ENCODE assay signal across 19 mouse cellular contexts in the genomic region with DNA sequence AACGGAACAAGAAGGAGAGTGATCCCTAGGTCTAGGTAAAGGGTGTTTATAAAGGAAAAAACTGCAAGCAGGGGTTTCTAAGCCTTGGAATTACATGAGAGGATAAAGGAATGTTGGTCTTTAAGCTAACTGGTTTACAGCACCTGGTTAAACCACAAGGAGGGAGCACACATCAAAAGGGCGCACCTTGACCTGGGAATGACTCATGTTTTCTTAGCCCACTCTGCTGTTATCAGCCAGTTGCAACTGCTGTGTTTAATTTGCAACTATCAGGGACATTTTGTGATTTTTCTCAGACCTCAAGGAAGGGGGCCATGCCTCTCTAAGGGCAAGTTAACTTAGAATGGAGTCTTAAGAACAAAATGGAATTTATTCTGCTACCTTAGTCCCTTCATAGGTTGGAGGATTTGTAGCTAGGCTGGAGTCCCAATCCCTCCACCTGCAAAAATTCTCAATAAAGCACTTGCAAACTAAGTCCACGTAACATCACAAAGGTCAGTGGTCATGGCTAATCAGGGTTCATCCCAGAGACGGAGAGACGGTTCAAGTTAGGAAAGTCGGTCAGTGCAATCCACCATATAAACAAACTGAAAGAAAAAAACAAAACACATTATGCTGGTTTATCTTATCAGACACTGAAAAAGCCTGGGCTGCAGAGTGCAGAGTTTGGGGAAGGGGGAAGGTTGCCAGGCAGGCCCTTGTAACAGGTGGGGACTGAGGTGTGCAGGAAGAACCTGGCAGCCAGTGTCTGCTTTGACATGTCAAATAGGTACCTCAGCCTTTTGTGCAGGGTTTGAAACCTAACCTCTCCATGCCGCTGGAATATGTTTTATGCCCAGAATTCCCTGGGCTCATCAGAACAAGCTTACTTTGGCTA.
DNase-seq lines count a peak whose midpoint lies in the region; ATAC-seq lines count a peak whose summit lies in the region.
"Had no signal": no experiment of that assay in that cellular context is flagged by ENCODE, and none has a peak within 500 bp of the region (broad histone marks: within the 10 kb centered on the region; RNA-seq: fewer than 3 reads in every experiment).

No protein-coding gene starts in this region.

- no peaks in the 10 kb centered on the region for H3K9me3 ChIP-seq in intestine, embryonic 16.5 days (ENCODE audit: control insufficient read depth, low read length)
- no peaks in the 10 kb centered on the region for H3K9me3 ChIP-seq in stomach, embryonic 16.5 days (replicated peaks; ENCODE audit: control insufficient read depth, low read length)
- H3K9me3 ChIP-seq in forebrain, embryonic 14.5 days (replicated peaks; ENCODE audit: control insufficient read depth, low read length) = no peaks in the 10 kb centered on the region
- H3K9me3 ChIP-seq: embryonic facial prominence, embryonic 10.5 days; forebrain, embryonic 13.5 days; heart, embryonic 10.5 days; hindbrain, embryonic 13.5 days had no signal

- no peaks in the 10 kb centered on the region for H3K27me3 ChIP-seq in intestine, embryonic 16.5 days (replicated peaks; ENCODE audit: control insufficient read depth, insufficient read depth, low read length)
- H3K27me3 ChIP-seq in stomach, embryonic 16.5 days (ENCODE audit: control insufficient read depth, insufficient read depth, low read length) = no peaks in the 10 kb centered on the region
- no peaks in the 10 kb centered on the region for H3K27me3 ChIP-seq in forebrain, embryonic 14.5 days (replicated peaks; ENCODE audit: control insufficient read depth, insufficient read depth, low read length)
- H3K27me3 ChIP-seq: CH12.LX; forebrain, embryonic 13.5 days; hindbrain, embryonic 13.5 days had no signal

- WGBS in intestine, embryonic 16.5 days = 52% methylated on average over 7 of the region's 7 CpGs
- 48% methylated on average over 7 of the region's 7 CpGs for WGBS in stomach, embryonic 16.5 days
- 94% methylated on average over 7 of the region's 7 CpGs for WGBS in forebrain, embryonic 14.5 days

- no peak overlapping the region for H3K4me3 ChIP-seq in intestine, embryonic 16.5 days (ENCODE audit: low read length)
- H3K4me3 ChIP-seq in stomach, embryonic 16.5 days (replicated peaks; ENCODE audit: low read length) = no peak overlapping the region
- H3K4me3 ChIP-seq in forebrain, embryonic 14.5 days (ENCODE audit: low read depth, low read length) = no peak overlapping the region
- H3K4me3 ChIP-seq: embryonic facial prominence, embryonic 10.5 days; forebrain, embryonic 13.5 days; gastrocnemius, adult 2 months; heart, embryonic 10.5 days; hindbrain, embryonic 13.5 days had no signal

- H3K36me3 ChIP-seq in intestine, embryonic 16.5 days (ENCODE audit: control insufficient read depth, insufficient read depth, low read length) = no peaks in the 10 kb centered on the region
- H3K36me3 ChIP-seq in stomach, embryonic 16.5 days (ENCODE audit: control insufficient read depth, insufficient read depth, low read length) = no peaks in the 10 kb centered on the region
- H3K36me3 ChIP-seq in forebrain, embryonic 14.5 days (ENCODE audit: control insufficient read depth, insufficient read depth, low read length) = no peaks in the 10 kb centered on the region
- H3K36me3 ChIP-seq: embryonic facial prominence, embryonic 10.5 days; heart, embryonic 10.5 days; hindbrain, embryonic 13.5 days had no signal

- peak overlapping the region; percentile 59 for H3K27ac ChIP-seq in intestine, embryonic 16.5 days (ENCODE audit: low read length)
- H3K27ac ChIP-seq in stomach, embryonic 16.5 days (ENCODE audit: low read length) = no peak overlapping the region; the same call in 1 of the 2 replicates
- no peak overlapping the region for H3K27ac ChIP-seq in forebrain, embryonic 14.5 days (ENCODE audit: low read depth, low read length)
- H3K27ac ChIP-seq: embryonic facial prominence, embryonic 10.5 days; forebrain, embryonic 13.5 days; gastrocnemius, adult 2 months; heart, embryonic 10.5 days; hindbrain, embryonic 13.5 days had no signal

- H3K4me1 ChIP-seq in intestine, embryonic 16.5 days (ENCODE audit: control insufficient read depth, insufficient read depth, low read length) = peaks cover 8% of the 10 kb centered on the region
- H3K4me1 ChIP-seq in stomach, embryonic 16.5 days (ENCODE audit: control insufficient read depth, insufficient read depth, low read length) = 0 out of 2 replicates have a peak, but pooled peaks cover 2% of the 10 kb centered on the region
- H3K4me1 ChIP-seq in forebrain, embryonic 14.5 days (ENCODE audit: control insufficient read depth, insufficient read depth, low read length) = no peaks in the 10 kb centered on the region
- H3K4me1 ChIP-seq: embryonic facial prominence, embryonic 10.5 days; forebrain, embryonic 13.5 days; heart, embryonic 10.5 days; hindbrain, embryonic 13.5 days had no signal

- no peak overlapping the region for H3K9ac ChIP-seq in intestine, embryonic 16.5 days (ENCODE audit: low read depth, low read length)
- no peak overlapping the region for H3K9ac ChIP-seq in stomach, embryonic 16.5 days (ENCODE audit: low read length)
- H3K9ac ChIP-seq in forebrain, embryonic 14.5 days (ENCODE audit: low read length) = no peak overlapping the region
- H3K9ac ChIP-seq: forebrain, embryonic 13.5 days; hindbrain, embryonic 13.5 days had no signal

- peak; percentile 2 for DNase-seq in kidney, adult 9 months
- DNase-seq in kidney, postnatal 25 days = no peak
- DNase-seq in spleen, postnatal 14 days (ENCODE audit: low spot score in 2 of 2) = no peak
- no peak for DNase-seq in forebrain, embryonic 14.5 days (ENCODE audit: low spot score)
- DNase-seq: adrenal gland, adult 2 months; adrenal gland, postnatal 25 days; cerebellum, adult 18-20 months; cerebellum, postnatal 10 days; gastrocnemius, adult 2 months; gastrocnemius, postnatal 25 days; heart, postnatal 10 days; heart, postnatal 4 days had no signal

- H3K4me2 ChIP-seq in intestine, embryonic 16.5 days (ENCODE audit: low read depth, low read length) = no peak overlapping the region
- no peak overlapping the region for H3K4me2 ChIP-seq in stomach, embryonic 16.5 days (ENCODE audit: low read depth, low read length)
- no peak overlapping the region for H3K4me2 ChIP-seq in forebrain, embryonic 14.5 days (ENCODE audit: low read length)
- H3K4me2 ChIP-seq: forebrain, embryonic 13.5 days; hindbrain, embryonic 13.5 days had no signal

- peak; percentile 86 for ATAC-seq in intestine, embryonic 16.5 days
- peak; percentile 75; the same call in 1 of the 2 replicates for ATAC-seq in stomach, embryonic 16.5 days (ENCODE audit: insufficient read depth, low FRiP score)
- no peak for ATAC-seq in forebrain, embryonic 14.5 days
- ATAC-seq: forebrain, embryonic 13.5 days had no signal
